Mouse (Mus musculus): ENCODE data around the gene Lipe. TPM values are rescaled to one million over a fixed set of nuclear protein-coding genes. Genes with fewer than 3 reads are reported as not detected.

Lipe gene
- total RNA-seq, 2 experiments from 2014 or later, result 50.2 to 67.2 TPM

GRCm38 (mm10) chr7:25369058-25369749, 29.3 kb downstream of the Lipe start, which contains the start of gene Cnfn:
Gene Cnfn, minus strand, starts transcription at chr7:25369724.
- intact Hi-C loops (cut with DNase I), result loop anchor here (2.0 kb wide), 1 partner anchor 34 kb away; no protein-coding TSS in a partner anchor

GRCm38 (mm10) chr7:25368333-25368732, 30.2 kb downstream of the Lipe start:
- intact Hi-C loops (cut with DNase I), result loop anchor here (2.0 kb wide), 1 partner anchor 34 kb away; no protein-coding TSS in a partner anchor

More at GRCm38 (mm10) chr7:25369058-25369749, 29.3 kb downstream of the Lipe start, which contains the start of gene Cnfn:
- DNase-seq, result no peak

DNA sequence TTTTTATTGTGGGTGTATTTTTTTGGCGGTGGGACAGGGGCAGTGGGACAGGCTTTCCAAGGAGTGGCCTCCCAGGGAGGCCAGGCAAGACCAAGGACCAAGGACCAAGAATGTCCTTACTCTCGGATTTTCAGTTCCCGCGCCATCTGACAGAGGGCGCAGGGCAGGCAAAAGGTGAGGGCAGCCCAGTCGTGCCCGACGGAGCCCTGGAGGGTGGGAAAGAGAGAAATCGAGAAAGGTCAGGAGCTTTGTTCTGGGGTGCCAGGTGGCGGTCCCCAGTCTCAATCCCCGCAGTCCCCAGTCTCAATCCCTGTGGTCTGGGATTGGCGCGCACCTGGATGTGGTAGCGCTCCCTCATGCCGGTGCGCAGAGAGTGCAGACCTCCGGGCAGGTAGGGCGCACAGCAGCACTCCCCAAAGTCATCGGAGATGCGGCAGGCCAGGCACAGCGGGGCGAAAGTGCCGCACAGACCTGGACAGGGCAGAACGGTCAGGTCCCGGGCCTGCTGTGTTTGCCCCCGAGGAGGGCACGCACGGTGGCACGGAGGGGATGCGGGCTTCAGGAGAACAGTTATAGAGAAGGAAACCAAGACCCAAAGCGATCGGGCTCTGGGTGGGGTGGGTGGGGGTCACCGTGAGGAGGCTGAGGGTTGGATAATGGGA, 30.7 kb downstream of the Lipe start:
- DNase-seq, result peak; percentile 33 to 52
- intact Hi-C loops (cut with DNase I), result loop anchor here (2.0 kb wide), 1 partner anchor 35 kb away; no protein-coding TSS in a partner anchor

More at GRCm38 (mm10) chr7:25368333-25368732, 30.2 kb downstream of the Lipe start:
- DNase-seq, result no peak

- no peak for DNase-seq
- intact Hi-C loops (cut with DNase I), result no loop called here
Measured at GRCm38 (mm10) chr7:25365937-25366625, 32.4 kb downstream of the Lipe start.

- intact Hi-C loops (cut with DNase I), result no loop called here
- DNase-seq, result no peak
Measured at GRCm38 (mm10) chr7:25363632-25364031, 34.9 kb downstream of the Lipe start.

- DNase-seq, result peak in 1 of 2 experiments; percentile 42
- intact Hi-C loops (cut with DNase I), result no loop called here
Measured at GRCm38 (mm10) chr7:25363151-25363550, 35.4 kb downstream of the Lipe start.

- DNase-seq, result peak; percentile 51 to 63
- intact Hi-C loops (cut with DNase I), result no loop called here
Measured at GRCm38 (mm10) chr7:25358721-25359206, 39.7 kb downstream of the Lipe start.

DNA sequence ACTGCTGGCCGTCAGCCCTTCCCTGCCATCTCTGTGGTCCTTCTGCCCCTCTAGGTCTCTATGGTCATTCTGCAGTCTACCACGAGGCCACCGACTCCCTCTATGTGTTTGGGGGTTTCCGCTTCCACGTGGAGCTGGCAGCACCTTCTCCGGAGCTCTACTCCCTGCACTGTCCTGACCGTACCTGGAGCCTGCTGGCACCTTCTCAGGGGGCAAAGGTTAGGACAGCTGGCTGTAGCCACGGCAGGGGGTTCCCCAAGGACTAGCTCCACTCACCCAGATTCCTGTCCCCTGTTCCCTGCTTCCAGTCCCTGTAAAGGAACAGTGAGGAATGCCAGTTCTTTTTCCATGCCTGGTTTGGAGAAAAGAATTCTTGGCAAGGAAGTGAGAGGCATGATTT, 49.6 kb downstream of the Lipe start:
- DNase-seq, result no peak
- intact Hi-C loops (cut with DNase I), result no loop called here

DNA sequence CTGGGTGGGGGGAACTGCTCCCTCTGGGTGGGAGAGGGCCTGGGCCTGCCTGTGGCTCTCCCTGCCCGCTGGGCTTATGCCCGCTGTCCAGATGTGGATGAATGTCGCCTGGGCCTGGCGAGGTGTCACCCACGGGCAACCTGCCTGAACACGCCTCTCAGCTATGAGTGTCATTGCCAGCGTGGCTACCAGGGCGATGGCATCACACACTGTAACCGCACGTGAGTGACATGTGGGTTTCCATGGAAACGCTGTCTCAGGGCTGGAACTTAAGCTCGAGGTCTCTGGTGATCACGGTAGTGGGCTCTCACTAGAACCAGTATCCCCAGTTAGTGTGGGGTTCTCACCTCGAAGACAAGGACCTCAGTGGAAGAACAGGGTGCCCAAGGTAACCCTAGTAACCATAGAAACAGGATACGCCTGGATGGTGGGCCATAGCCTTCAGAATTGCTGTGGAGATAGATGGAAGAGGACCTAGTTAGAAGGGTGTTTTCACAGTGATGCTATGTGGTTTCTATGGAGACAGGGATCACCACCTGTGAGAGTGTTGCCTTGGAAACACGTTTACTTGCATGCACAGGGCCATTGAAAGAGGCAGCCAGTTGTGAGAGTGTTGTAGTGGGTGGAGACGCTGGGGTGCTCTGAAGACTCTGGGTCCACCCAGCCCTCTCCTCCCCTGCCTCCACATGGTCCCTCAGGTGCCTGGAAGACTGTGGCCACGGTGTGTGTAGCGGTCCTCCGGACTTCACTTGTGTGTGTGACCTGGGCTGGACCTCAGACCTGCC, 57.3 kb downstream of the Lipe start:
- intact Hi-C loops (cut with DNase I), result no loop called here

DNA sequence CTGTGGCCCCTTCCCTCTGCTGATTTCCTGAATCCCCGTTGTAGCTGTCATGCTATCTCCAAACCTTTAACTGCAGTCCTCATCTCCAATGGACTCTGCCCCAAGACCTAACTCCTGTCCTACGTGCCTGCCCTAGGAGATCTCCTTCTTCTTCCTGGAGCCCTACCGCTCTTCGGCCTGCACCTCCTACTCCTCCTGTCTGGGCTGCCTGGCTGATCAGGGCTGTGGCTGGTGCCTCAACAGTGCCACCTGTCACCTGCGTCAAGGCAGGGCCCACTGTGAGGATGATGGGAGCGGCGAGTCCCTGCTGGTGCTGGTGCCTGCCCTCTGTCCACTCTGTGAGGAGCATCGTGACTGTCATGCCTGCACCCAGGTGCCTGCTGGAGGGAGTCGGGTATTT, 59.2 kb downstream of the Lipe start:
- intact Hi-C loops (cut with DNase I), result loop anchor here (10.0 kb wide), 1 partner anchor 235 kb away; no protein-coding TSS in a partner anchor
- DNase-seq, result no peak

More for the DNA sequence above, 57.3 kb downstream of the Lipe start:
- DNase-seq, result no peak

DNA sequence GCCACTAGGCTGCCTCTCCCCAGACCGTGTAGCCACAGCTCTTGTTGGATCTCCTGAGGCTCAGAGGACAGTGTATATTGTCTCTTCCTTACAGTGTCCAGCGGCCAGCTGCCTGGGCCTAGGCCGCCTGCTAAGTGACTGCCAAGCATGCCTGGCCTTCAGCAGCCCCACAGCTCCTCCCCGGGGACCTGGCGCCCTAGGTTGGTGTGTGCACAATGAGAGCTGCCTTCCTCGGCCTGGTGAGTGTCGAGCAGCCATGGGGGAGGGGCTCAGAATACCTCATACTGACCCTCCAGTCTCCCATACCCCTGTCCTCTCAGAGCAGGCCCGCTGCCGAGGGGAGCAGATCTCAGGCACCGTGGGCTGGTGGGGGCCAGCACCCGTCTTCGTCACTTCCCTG, 64.0 kb downstream of the Lipe start:
- intact Hi-C loops (cut with DNase I), result loop anchor here (10.0 kb wide), 1 partner anchor 230 kb away; no protein-coding TSS in a partner anchor
- DNase-seq, result no peak

- peak; percentile 74 to 83 for DNase-seq
- intact Hi-C loops (cut with DNase I), result loop anchor here (1.0 to 10.0 kb wide), 2 partner anchors 200 to 229 kb away; no protein-coding TSS in a partner anchor
Measured at GRCm38 (mm10) chr7:25333596-25334307, 64.8 kb downstream of the Lipe start.

Other genes with a start within 250 kb of the Lipe start
- gene Pou2f2, start 219.0 kb downstream of the Lipe start, total RNA-seq (2021), result under 1 TPM; 0.19 to 0.50 TPM
- 10 to 100 TPM; 14.2 TPM for gene Dedd2, start 178.1 kb downstream of the Lipe start, total RNA-seq (2021)
- 10 to 100 TPM in 1 of 2 experiments, 1 to 10 TPM in 1; 8.7 to 11.4 TPM for gene Zfp526, start 177.3 kb downstream of the Lipe start, total RNA-seq (2021)
- 10 to 100 TPM; 69.7 to 72.0 TPM for gene Gsk3a, start 160.9 kb downstream of the Lipe start, total RNA-seq (2021)
- gene Erf, start 147.9 kb downstream of the Lipe start, total RNA-seq (2021), result 10 to 100 TPM; 38.6 to 42.2 TPM
- 10 to 100 TPM; 88.4 to 90.5 TPM for gene Cic, start 131.0 kb downstream of the Lipe start, total RNA-seq (2021)
- gene Pafah1b3, start 100.7 kb downstream of the Lipe start, total RNA-seq (2021), result 10 to 100 TPM; 12.8 to 16.0 TPM
- not detected for gene Prr19, start 97.3 kb downstream of the Lipe start, total RNA-seq (2021)
- gene Tmem145, start 92.6 kb downstream of the Lipe start, total RNA-seq (2021), result not detected
- 10 to 100 TPM; 28.8 to 29.9 TPM for gene Megf8, start 81.5 kb downstream of the Lipe start, total RNA-seq (2021)
- not detected for gene Cnfn, start 29.0 kb downstream of the Lipe start, total RNA-seq (2021)
- gene Cxcl17, start 14.2 kb upstream of the Lipe start, total RNA-seq (2021), result not detected
- gene Ceacam1, start 78.9 kb upstream of the Lipe start, total RNA-seq (2021), result 10 to 100 TPM; 15.0 to 15.6 TPM
- 1 to 10 TPM; 1.7 to 1.9 TPM for gene Ceacam2, start 141.1 kb upstream of the Lipe start, total RNA-seq (2021)
- not detected for gene Erich4, start 217.2 kb upstream of the Lipe start, total RNA-seq (2021)
- 10 to 100 TPM; 52.4 to 52.9 TPM for gene Dmac2, start 220.7 kb upstream of the Lipe start, total RNA-seq (2021)
- gene B3gnt8, start 227.9 kb upstream of the Lipe start, total RNA-seq (2021), result 1 to 10 TPM; 3.1 to 6.0 TPM